Mouse (Mus musculus) stomach, postnatal 0 days (tissue): ENCODE results near the gene Saxo1. TPM values are rescaled to one million over a fixed set of nuclear protein-coding genes. Genes with fewer than 3 reads are reported as not detected.

Source experiments
- ATAC-seq: fragments of 200-750 bp; cut with Nextera tagmentation; 2 replicates; pipeline ENCODE4 v1.8.0; 2017; ENCODE audit not compliant: low FRiP score, low TSS enrichment
- DNase-seq: peaks from one replicate; pipeline ENCODE4 v3.0.0-alpha.2; 2016; ENCODE audit warnings: low spot score
- H3K27ac ChIP-seq: fragments of 300-500 bp; sonication (generic); replicated peaks from 2 replicates; pipeline ENCODE4 v1.5.1; 2014; ENCODE audit warnings: mild to moderate bottlenecking, control low read depth
- H3K27me3 ChIP-seq: fragments of 300-500 bp; sonication (generic); 2 replicates; pipeline ENCODE4 v1.6.1; 2014; ENCODE audit warnings: low read length; ENCODE audit not compliant: control insufficient read depth, insufficient read depth
- H3K36me3 ChIP-seq: fragments of 300-500 bp; sonication (generic); 2 replicates; pipeline ENCODE4 v1.6.1; 2014; ENCODE audit warnings: low read length, mixed read lengths; ENCODE audit not compliant: control insufficient read depth, insufficient read depth
- H3K4me1 ChIP-seq: fragments of 300-500 bp; sonication (generic); replicated peaks from 2 replicates; pipeline ENCODE4 v1.6.1; 2014; ENCODE audit warnings: antibody characterized with exemption; ENCODE audit not compliant: control insufficient read depth, insufficient read depth
- H3K4me2 ChIP-seq: fragments of 300-500 bp; sonication (generic); replicated peaks from 2 replicates; pipeline ENCODE4 v1.6.1; 2014; ENCODE audit warnings: low read depth, mild to moderate bottlenecking, control low read depth, moderate library complexity
- H3K4me3 ChIP-seq: fragments of 300-500 bp; sonication (generic); 2 replicates; pipeline ENCODE4 v1.5.1; 2014; ENCODE audit warnings: low read depth, low read length, control low read depth
- H3K9ac ChIP-seq: fragments of 300-500 bp; sonication (generic); 2 replicates; pipeline ENCODE4 v1.6.1; 2014; ENCODE audit warnings: mild to moderate bottlenecking, low read length, control low read depth, mixed read lengths
- H3K9me3 ChIP-seq: fragments of 300-500 bp; sonication (generic); 2 replicates; pipeline ENCODE4 v1.6.1; 2016; ENCODE audit warnings: low read length; ENCODE audit not compliant: control insufficient read depth
- CTCF ChIP-seq: IDR thresholded peaks from 2 replicates; pipeline ENCODE4 v1.5.1; 2016; ENCODE audit warnings: antibody characterized with exemption, low read depth, mild to moderate bottlenecking, moderate library complexity
- EP300 ChIP-seq: optimal IDR thresholded peaks from 2 replicates; pipeline ENCODE3; 2016; ENCODE audit warnings: antibody characterized with exemption
- WGBS: fragments of 180-500 bp; shearing (Covaris S2); extraction: QIAGEN DNeasy Blood & Tissue Kit; methylation state at CpG from one replicate; pipeline ENCODE4 v1.1.7; 2014; 5-methylcytosine and 5-hydroxymethylcytosine counted together
- polyA plus RNA-seq: library from polyadenylated mRNA; unstranded; fragments of >200 nt; fragmentation: Nextera tagmentation; extraction: Ambion mirVana; gene quantifications from 2 replicates; pipeline ENCODE4 v1.2.1, GENCODE M21; 2015

Gene Saxo1
- polyA plus RNA-seq, 1 experiment from 2014 or later = not detected

- Histone ChIP-seq H3K9ac (no peak overlapping the region), H3K27me3 (no peaks in the 10 kb centered on the region), H3K9me3 (no peaks in the 10 kb centered on the region), H3K27ac (no peak overlapping the region), H3K4me1 (no peaks in the 10 kb centered on the region), H3K36me3 (no peaks in the 10 kb centered on the region), H3K4me3 (no peak overlapping the region), H3K4me2 (no peak overlapping the region)
- no peak for DNase-seq
- no peak for TF ChIP-seq CTCF
- TF ChIP-seq EP300 = no peak
- ATAC-seq = no peak
- WGBS = 66% methylated on average over 5 of the region's 5 CpGs
Observed at GRCm38 (mm10) chr4:86489128-86489527, 69.0 kb downstream of the Saxo1 start.

GRCm38 (mm10) chr4:86486901-86487300 is 71.2 kb downstream of the Saxo1 start:
- H3K9ac ChIP-seq = no peak overlapping the region
- H3K27me3 ChIP-seq = no peaks in the 10 kb centered on the region
- WGBS = 96% methylated on average over 2 of the region's 2 CpGs
- TF ChIP-seq CTCF (no peak), EP300 (no peak)
- H3K4me3 ChIP-seq = no peak overlapping the region
- H3K27ac ChIP-seq = no peak overlapping the region
- no peak overlapping the region for H3K4me2 ChIP-seq
- H3K9me3 ChIP-seq = no peaks in the 10 kb centered on the region
- H3K36me3 ChIP-seq = no peaks in the 10 kb centered on the region
- ATAC-seq (no peak), DNase-seq (no peak)
- no peaks in the 10 kb centered on the region for H3K4me1 ChIP-seq

- 92% methylated on average over 4 of the region's 4 CpGs for WGBS
- Histone ChIP-seq H3K4me3 (no peak overlapping the region), H3K27ac (no peak overlapping the region), H3K4me2 (no peak overlapping the region), H3K9ac (no peak overlapping the region), H3K36me3 (no peaks in the 10 kb centered on the region), H3K27me3 (no peaks in the 10 kb centered on the region), H3K4me1 (no peaks in the 10 kb centered on the region), H3K9me3 (no peaks in the 10 kb centered on the region)
- TF ChIP-seq EP300 = no peak
- no peak for TF ChIP-seq CTCF
- DNase-seq (no peak), ATAC-seq (no peak)
Observed at GRCm38 (mm10) chr4:86486491-86486890, 71.6 kb downstream of the Saxo1 start.

- WGBS = 42% methylated on average over 6 of the region's 6 CpGs
- Histone ChIP-seq H3K4me2 (no peak overlapping the region), H3K9ac (no peak overlapping the region), H3K9me3 (no peaks in the 10 kb centered on the region), H3K4me3 (no peak overlapping the region), H3K4me1 (no peaks in the 10 kb centered on the region), H3K36me3 (no peaks in the 10 kb centered on the region), H3K27me3 (no peaks in the 10 kb centered on the region), H3K27ac (no peak overlapping the region)
- DNase-seq (no peak), ATAC-seq (no peak)
- TF ChIP-seq CTCF (no peak), EP300 (no peak)
Observed at GRCm38 (mm10) chr4:86485052-86485451, 73.1 kb downstream of the Saxo1 start.

GRCm38 (mm10) chr4:86483686-86484085 is 74.4 kb downstream of the Saxo1 start:
- Histone ChIP-seq H3K27ac (no peak overlapping the region), H3K9ac (no peak overlapping the region), H3K4me1 (no peaks in the 10 kb centered on the region), H3K36me3 (no peaks in the 10 kb centered on the region), H3K9me3 (no peaks in the 10 kb centered on the region), H3K4me2 (no peak overlapping the region), H3K27me3 (no peaks in the 10 kb centered on the region), H3K4me3 (no peak overlapping the region)
- TF ChIP-seq CTCF (no peak), EP300 (no peak)
- ATAC-seq (no peak), DNase-seq (no peak)
- 68% methylated on average over 8 of the region's 8 CpGs for WGBS

GRCm38 (mm10) chr4:86483013-86483615 is 75.0 kb downstream of the Saxo1 start:
- H3K9ac ChIP-seq = no peak overlapping the region
- no peaks in the 10 kb centered on the region for H3K4me1 ChIP-seq
- H3K9me3 ChIP-seq = no peaks in the 10 kb centered on the region
- no peak overlapping the region for H3K4me2 ChIP-seq
- H3K27ac ChIP-seq = no peak overlapping the region
- H3K4me3 ChIP-seq = no peak overlapping the region
- WGBS = 80% methylated on average over 6 of the region's 6 CpGs
- no peak for DNase-seq
- H3K27me3 ChIP-seq = no peaks in the 10 kb centered on the region
- ATAC-seq = no peak
- TF ChIP-seq CTCF = no peak
- no peaks in the 10 kb centered on the region for H3K36me3 ChIP-seq
